Mouse (Mus musculus): ENCODE measurements around the gene Rnf227.

- TF ChIP-seq EP300 (IDR thresholded peaks at IDR 0.05; ENCODE audit: insufficient read depth, low read depth, low read length) (no peak), CTCF (IDR thresholded peaks at IDR 0.05; ENCODE audit: low read depth, low read length) (no peak)
Observed at GRCm38 (mm10) chr11:69372056-69372779, 32.0 kb downstream of the Rnf227 start.
